Mouse (Mus musculus): ENCODE data around the gene Kcnrg.

- TF ChIP-seq CTCF (IDR thresholded peaks at IDR 0.05; ENCODE audit: extremely low read depth, insufficient read length, insufficient replicate concordance, low read depth, low read length) (no peak), POLR2A (IDR thresholded peaks at IDR 0.05; ENCODE audit: low read depth, low read length) (no peak)
These were observed at the start of gene Kcnrg for GRCm38 (mm10) chr14:61607157-61607556.

Data from small intestine, adult 2 months (tissue).